ENCODE assay signal across 9 mouse cellular contexts in the genomic region with DNA sequence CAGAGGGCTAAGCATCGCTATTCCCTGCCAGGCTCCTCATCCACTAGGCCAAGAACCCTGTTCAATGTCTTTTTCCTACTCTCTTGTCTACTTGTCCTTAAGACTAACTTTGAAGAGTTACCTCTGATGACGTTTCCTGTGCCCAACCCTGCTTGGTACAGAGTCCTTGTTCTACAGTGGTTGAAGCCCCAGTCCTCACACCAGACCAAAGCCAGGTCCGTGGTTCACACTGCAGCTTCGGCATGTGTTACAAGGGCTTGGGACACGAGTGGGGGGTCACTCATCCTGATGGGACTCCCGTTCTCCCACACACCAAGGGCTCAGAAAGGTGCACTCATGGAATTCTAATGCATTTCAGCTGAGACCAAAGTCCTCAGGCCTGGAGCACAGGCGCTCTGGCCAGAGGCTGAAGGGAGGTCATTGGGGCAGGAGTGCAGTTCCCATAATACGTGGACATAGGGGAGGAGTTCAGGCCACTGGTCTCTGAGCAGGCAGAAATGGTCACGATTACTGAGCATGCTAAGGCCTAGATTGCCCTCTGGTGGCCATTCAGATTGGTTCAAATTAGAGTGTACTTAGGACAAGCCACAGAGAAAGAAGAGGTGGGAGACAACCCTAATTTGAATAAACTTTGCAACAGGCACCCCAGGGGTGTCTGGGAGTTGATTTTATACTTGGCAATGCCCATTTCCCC.
DNase-seq lines count a peak whose midpoint lies in the region; ATAC-seq and TF ChIP-seq lines count a peak whose summit lies in the region.
"Had no signal": no experiment of that assay in that cellular context is flagged by ENCODE, and none has a peak within 500 bp of the region (broad histone marks: within the 10 kb centered on the region; RNA-seq: fewer than 3 reads in every experiment).

No protein-coding gene starts in this region.

- TF ChIP-seq EP300 in CH12.LX (IDR thresholded peaks at IDR 0.05; ENCODE audit: low read length) = no peak

- TF ChIP-seq CTCF in hindbrain, postnatal 0 days (IDR thresholded peaks at IDR 0.05; ENCODE audit: low read depth) = peak; percentile 56
- TF ChIP-seq CTCF in CH12.LX (conservative IDR thresholded peaks at IDR 0.05 in 1 of 2, IDR thresholded peaks at IDR 0.05 in 1 of 2; ENCODE audit: low read depth in 2 of 2, low read length in 2 of 2) = peak; percentile 56 to 89
- TF ChIP-seq CTCF in kidney, postnatal 0 days (IDR thresholded peaks at IDR 0.05; ENCODE audit: low read depth) = peak; percentile 67
- peak; percentile 61 for TF ChIP-seq CTCF in midbrain, postnatal 0 days (IDR thresholded peaks at IDR 0.05)

- DNase-seq in hindbrain, postnatal 0 days (ENCODE audit: low spot score) = peak; percentile 58
- DNase-seq in CH12.LX (ENCODE audit: extremely low read depth) = peak; percentile 68
- DNase-seq in brain, adult 2 months (ENCODE audit: low read depth, low spot score) = peak; percentile 79
- DNase-seq in kidney, postnatal 0 days (ENCODE audit: low spot score) = peak; percentile 67
- DNase-seq in midbrain, postnatal 0 days (ENCODE audit: low spot score) = peak; percentile 34
- no peak for DNase-seq in right cerebral cortex, postnatal 25 days

- WGBS in hindbrain, postnatal 0 days = 81% methylated on average over 9 of the region's 9 CpGs
- WGBS in hindbrain, embryonic 12.5 days = 81% methylated on average over 9 of the region's 9 CpGs
- 74% methylated on average over 9 of the region's 9 CpGs for WGBS in kidney, postnatal 0 days
- WGBS in midbrain, postnatal 0 days = 80% methylated on average over 9 of the region's 9 CpGs

- ATAC-seq in hindbrain, postnatal 0 days = peak; percentile 21; the same call in 1 of the 2 replicates
- no peak for ATAC-seq in hindbrain, embryonic 12.5 days (ENCODE audit: low FRiP score)
- ATAC-seq in kidney, postnatal 0 days (replicated peaks; ENCODE audit: low FRiP score, low read depth) = peak; percentile 85; the same call in 1 of the 2 replicates
- ATAC-seq in midbrain, postnatal 0 days (ENCODE audit: low FRiP score) = no peak

- dilution Hi-C loops in CH12.LX (cut with MboI; ENCODE audit: extremely low pct_ligation_motif_present, extremely low pct_unique_long_range_greater_than_20kb, low sequenced_read_pairs) = no loop called here

- peak; percentile 86 for TF ChIP-seq RAD21 in CH12.LX (IDR thresholded peaks at IDR 0.05; ENCODE audit: low read depth, low read length)

- H3K36me3 ChIP-seq in hindbrain, postnatal 0 days (ENCODE audit: insufficient read depth, low read length) = no peaks in the 10 kb centered on the region
- no peaks in the 10 kb centered on the region for H3K36me3 ChIP-seq in hindbrain, embryonic 12.5 days
- H3K36me3 ChIP-seq in CH12.LX (replicated peaks in 1 of 2; ENCODE audit: control insufficient read depth in 1 of 2, insufficient read depth in 1 of 2, low read length in 1 of 2) = no peaks in the 10 kb centered on the region
- H3K36me3 ChIP-seq in kidney, postnatal 0 days (ENCODE audit: insufficient read depth, low read length) = no peaks in the 10 kb centered on the region
- no peaks in the 10 kb centered on the region for H3K36me3 ChIP-seq in midbrain, postnatal 0 days (ENCODE audit: insufficient read depth, low read length)
- H3K36me3 ChIP-seq: embryonic facial prominence, embryonic 13.5 days had no signal

- H3K4me3 ChIP-seq in hindbrain, postnatal 0 days (ENCODE audit: low read length) = no peak overlapping the region
- no peak overlapping the region for H3K4me3 ChIP-seq in hindbrain, embryonic 12.5 days
- no peak overlapping the region for H3K4me3 ChIP-seq in CH12.LX (replicated peaks in 1 of 3; ENCODE audit: low read depth in 2 of 3, low read length in 2 of 3, poor library complexity in 1 of 3)
- H3K4me3 ChIP-seq in kidney, postnatal 0 days (replicated peaks; ENCODE audit: low read depth, low read length) = no peak overlapping the region
- no peak overlapping the region for H3K4me3 ChIP-seq in midbrain, postnatal 0 days (ENCODE audit: low read depth, low read length)
- H3K4me3 ChIP-seq: embryonic facial prominence, embryonic 13.5 days; limb, embryonic 13.5 days had no signal

- H3K27me3 ChIP-seq in hindbrain, postnatal 0 days (ENCODE audit: insufficient read depth, low read length) = no peaks in the 10 kb centered on the region
- H3K27me3 ChIP-seq in hindbrain, embryonic 12.5 days = no peaks in the 10 kb centered on the region
- no peaks in the 10 kb centered on the region for H3K27me3 ChIP-seq in CH12.LX (replicated peaks)
- no peaks in the 10 kb centered on the region for H3K27me3 ChIP-seq in kidney, postnatal 0 days (ENCODE audit: insufficient read depth, low read length)
- no peaks in the 10 kb centered on the region for H3K27me3 ChIP-seq in midbrain, postnatal 0 days (ENCODE audit: insufficient read depth, low read length)
- H3K27me3 ChIP-seq: embryonic facial prominence, embryonic 13.5 days; limb, embryonic 13.5 days had no signal

- no peaks in the 10 kb centered on the region for H3K9me3 ChIP-seq in hindbrain, postnatal 0 days (ENCODE audit: low read length)
- no peaks in the 10 kb centered on the region for H3K9me3 ChIP-seq in hindbrain, embryonic 12.5 days (replicated peaks)
- peaks cover 3% of the 10 kb centered on the region for H3K9me3 ChIP-seq in CH12.LX (replicated peaks; ENCODE audit: low read length)
- H3K9me3 ChIP-seq in kidney, postnatal 0 days (replicated peaks; ENCODE audit: low read length) = no peaks in the 10 kb centered on the region
- no peaks in the 10 kb centered on the region for H3K9me3 ChIP-seq in midbrain, postnatal 0 days (ENCODE audit: low read length)
- H3K9me3 ChIP-seq: limb, embryonic 13.5 days had no signal

- no peaks in the 10 kb centered on the region for H3K4me1 ChIP-seq in hindbrain, postnatal 0 days (ENCODE audit: insufficient read depth, low read length)
- peaks cover 3% of the 10 kb centered on the region; the same call in 1 of the 2 replicates for H3K4me1 ChIP-seq in hindbrain, embryonic 12.5 days
- H3K4me1 ChIP-seq in CH12.LX (ENCODE audit: control insufficient read depth in 1 of 2, insufficient read depth in 2 of 2) = no peaks in the 10 kb centered on the region
- no peaks in the 10 kb centered on the region for H3K4me1 ChIP-seq in kidney, postnatal 0 days (replicated peaks; ENCODE audit: insufficient read depth, low read length)
- H3K4me1 ChIP-seq in midbrain, postnatal 0 days (ENCODE audit: insufficient read depth, low read length) = no peaks in the 10 kb centered on the region
- H3K4me1 ChIP-seq: embryonic facial prominence, embryonic 13.5 days; limb, embryonic 13.5 days had no signal

- TF ChIP-seq POLR2A in CH12.LX (IDR thresholded peaks at IDR 0.05; ENCODE audit: low read depth, low read length) = no peak

- no peak overlapping the region for H3K27ac ChIP-seq in hindbrain, postnatal 0 days
- H3K27ac ChIP-seq in hindbrain, embryonic 12.5 days = no peak overlapping the region
- no peak overlapping the region for H3K27ac ChIP-seq in CH12.LX (ENCODE audit: insufficient read depth, low read depth)
- no peak overlapping the region for H3K27ac ChIP-seq in kidney, postnatal 0 days
- no peak overlapping the region for H3K27ac ChIP-seq in midbrain, postnatal 0 days (ENCODE audit: low read depth, low read length)
- H3K27ac ChIP-seq: embryonic facial prominence, embryonic 13.5 days; limb, embryonic 13.5 days had no signal

- H3K79me2 ChIP-seq in CH12.LX (replicated peaks; ENCODE audit: control insufficient read depth, extremely low read depth, insufficient read depth, poor library complexity, severe bottlenecking) = no peaks in the 10 kb centered on the region

- H3K4me2 ChIP-seq in hindbrain, postnatal 0 days (ENCODE audit: low read depth, low read length) = no peak overlapping the region
- H3K4me2 ChIP-seq in hindbrain, embryonic 12.5 days (replicated peaks) = no peak overlapping the region
- H3K4me2 ChIP-seq in CH12.LX (ENCODE audit: insufficient read depth, low read depth, poor library complexity, severe bottlenecking) = no peak overlapping the region
- no peak overlapping the region for H3K4me2 ChIP-seq in kidney, postnatal 0 days (ENCODE audit: low read length)
- H3K4me2 ChIP-seq in midbrain, postnatal 0 days (ENCODE audit: low read depth, low read length, poor library complexity, severe bottlenecking) = no peak overlapping the region
- H3K4me2 ChIP-seq: embryonic facial prominence, embryonic 13.5 days; limb, embryonic 13.5 days had no signal

- in situ Hi-C loops in CH12.LX (cut with MboI; ENCODE audit: low pct_ligation_motif_present, low pct_unique_long_range_greater_than_20kb, low sequenced_read_pairs) = loop anchor here (25.0 kb wide), 1 partner anchor 712 kb away; no protein-coding TSS in a partner anchor

- no peak overlapping the region for H3K9ac ChIP-seq in hindbrain, postnatal 0 days (replicated peaks; ENCODE audit: low read length)
- H3K9ac ChIP-seq in hindbrain, embryonic 12.5 days = no peak overlapping the region
- H3K9ac ChIP-seq in CH12.LX (ENCODE audit: insufficient read depth, low read depth) = no peak overlapping the region
- no peak overlapping the region for H3K9ac ChIP-seq in kidney, postnatal 0 days (ENCODE audit: low read depth, low read length)
- H3K9ac ChIP-seq in midbrain, postnatal 0 days (replicated peaks; ENCODE audit: low read length, poor library complexity, severe bottlenecking) = no peak overlapping the region
- H3K9ac ChIP-seq: embryonic facial prominence, embryonic 13.5 days; limb, embryonic 13.5 days had no signal

TF ChIP-seq in CH12.LX, 34 proteins besides CTCF, POLR2A, EP300 and RAD21:
- TF ChIP-seq SMC3 (IDR thresholded peaks at IDR 0.05; ENCODE audit: low read depth, low read length) (peak; percentile 83), MAX (IDR thresholded peaks at IDR 0.05; ENCODE audit: low read length) (no peak), HCFC1 (IDR thresholded peaks at IDR 0.05; ENCODE audit: low read depth, low read length) (no peak), BHLHE40 (IDR thresholded peaks at IDR 0.05; ENCODE audit: low read depth, low read length) (peak; percentile 50; the same call in 1 of the 2 replicates), ETS1 (conservative IDR thresholded peaks at IDR 0.05; ENCODE audit: low read depth, low read length) (no peak)
TF ChIP-seq in CH12.LX: peak in this region for 2.

Comparison
In these comparisons a context has a peak if more than half of its experiments do, and no peak if none do; other contexts are left out.
1. ATAC-seq: peak in hindbrain, postnatal 0 days (single experiment) and kidney, postnatal 0 days (single experiment); none in hindbrain, embryonic 12.5 days (single experiment) and midbrain, postnatal 0 days (single experiment).
2. Peak in every context shown above with its lines, with median percentiles within 50 percentile points of each other: CTCF ChIP-seq.